Mouse (Mus musculus) left cerebral cortex, adult 18-20 months (tissue): ENCODE results near the gene Gli3. TPM values are rescaled to one million over a fixed set of nuclear protein-coding genes. Genes with fewer than 3 reads are reported as not detected.
A peak's percentile ranks its signal among the peaks of the same experiment; 100 is the strongest.

ENCODE experiments used
- DNase-seq, 2 experiments: peaks; one replicate each; pipeline ENCODE4 v3.0.0; 2021 to 2022; ENCODE audit warnings: low spot score in 2 of 2, mixed read lengths in 1 of 2
- total RNA-seq, 2 experiments: library from RNA; stranded (reverse); gene quantifications; 2 replicates each; pipeline ENCODE4 v1.2.3; 2021

Gli3 gene
- total RNA-seq, 2 experiments from 2014 or later: 8.6 to 8.8 TPM

DNA sequence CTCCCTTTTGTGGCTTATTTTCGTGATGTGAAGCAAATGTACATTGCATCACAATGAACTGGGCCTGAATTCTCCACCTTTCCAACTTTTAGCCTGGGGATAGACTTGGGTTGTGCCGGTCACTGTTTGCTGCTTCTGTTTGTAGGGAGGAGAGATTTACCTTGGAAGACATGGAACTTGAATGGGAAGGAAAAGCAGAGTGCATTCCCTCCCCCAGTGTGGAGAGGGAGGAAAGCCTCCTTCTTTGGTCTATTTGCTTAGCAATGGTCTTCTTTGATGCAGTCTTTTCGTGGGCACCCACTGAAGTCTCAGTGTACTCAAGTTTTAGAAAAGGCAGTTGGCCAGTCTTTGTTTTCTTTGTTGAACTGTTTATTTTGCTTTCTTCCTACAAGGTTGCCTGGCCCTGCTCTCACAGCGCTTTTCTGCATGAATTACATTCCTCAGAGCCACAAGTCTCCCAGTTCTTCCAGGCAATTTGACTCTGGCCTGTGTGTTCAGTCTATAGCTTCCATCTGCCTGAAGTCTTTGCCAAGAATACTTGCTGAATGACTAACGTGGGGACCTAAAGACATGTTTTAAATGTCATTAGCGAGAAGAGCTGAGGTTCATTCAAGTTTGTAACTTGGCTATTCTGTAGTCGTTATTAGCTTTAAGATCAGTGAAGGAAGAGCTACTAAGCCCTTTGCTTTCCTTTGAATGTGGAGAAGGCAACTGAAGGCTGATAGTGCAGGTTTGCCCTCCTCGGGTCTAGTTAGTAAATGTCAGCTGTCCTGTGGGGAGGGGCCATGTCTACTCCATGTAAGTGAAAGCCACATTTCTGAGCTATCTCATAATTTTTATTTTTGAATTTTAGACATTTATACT is 161.7 kb downstream of the Gli3 start:
- DNase-seq: no peak

DNA sequence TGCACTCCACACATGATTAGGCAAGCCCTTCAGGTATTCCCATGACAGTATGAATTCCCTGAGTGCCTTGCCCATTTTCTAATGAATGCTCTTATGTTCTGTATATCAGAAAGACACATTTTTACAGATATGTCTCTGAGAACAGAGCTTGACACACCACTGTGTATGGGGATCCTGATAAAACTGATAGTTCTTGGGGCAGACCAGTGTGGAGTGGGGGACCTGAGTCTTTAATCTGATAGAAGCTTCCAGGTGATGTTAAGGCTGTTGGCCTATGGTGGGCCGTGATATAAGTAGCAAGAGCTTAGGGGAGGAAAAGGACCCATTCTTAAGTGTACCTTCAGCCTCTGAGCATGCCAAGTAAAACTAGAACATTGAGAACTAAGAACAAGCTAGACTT is 178.5 kb downstream of the Gli3 start:
- no peak for DNase-seq

DNA sequence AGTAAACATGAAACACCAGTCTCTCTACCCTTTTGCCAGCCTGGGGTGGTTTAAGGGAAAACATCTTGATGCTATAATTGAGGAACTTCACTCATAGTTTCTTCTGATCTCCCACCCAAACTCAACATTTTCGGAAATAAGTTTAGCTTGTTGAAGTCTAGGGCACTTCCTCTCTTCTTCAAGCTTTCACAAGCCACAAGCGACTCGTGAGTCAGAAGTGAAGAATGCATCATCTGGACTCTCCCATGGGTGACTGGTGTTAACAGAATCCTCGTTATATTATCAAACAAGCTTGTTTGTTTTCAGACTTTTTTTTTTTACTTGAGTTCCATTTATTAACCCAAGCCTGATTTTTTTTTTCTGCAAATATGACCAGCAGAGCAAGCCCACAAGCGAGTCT is 197.5 kb downstream of the Gli3 start:
- no peak for DNase-seq

DNA sequence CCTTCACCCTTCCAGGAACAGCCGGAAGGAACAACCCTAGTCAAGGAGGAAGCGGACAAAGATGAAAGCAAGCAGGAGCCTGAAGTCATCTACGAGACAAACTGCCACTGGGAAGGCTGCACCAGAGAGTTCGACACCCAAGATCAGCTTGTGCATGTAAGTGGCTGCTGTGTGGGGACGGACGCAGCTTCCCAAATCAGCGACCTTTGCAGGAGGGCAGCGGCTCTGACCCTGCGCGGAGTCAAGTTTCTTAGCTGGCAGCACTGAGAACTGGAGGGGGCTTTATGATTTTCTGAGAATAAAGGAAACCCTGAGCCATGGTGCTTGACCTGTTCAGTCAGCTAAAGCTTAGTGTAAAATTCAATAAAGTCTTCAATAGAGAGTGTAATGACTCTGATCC is 199.3 kb downstream of the Gli3 start:
- DNase-seq: no peak

DNA sequence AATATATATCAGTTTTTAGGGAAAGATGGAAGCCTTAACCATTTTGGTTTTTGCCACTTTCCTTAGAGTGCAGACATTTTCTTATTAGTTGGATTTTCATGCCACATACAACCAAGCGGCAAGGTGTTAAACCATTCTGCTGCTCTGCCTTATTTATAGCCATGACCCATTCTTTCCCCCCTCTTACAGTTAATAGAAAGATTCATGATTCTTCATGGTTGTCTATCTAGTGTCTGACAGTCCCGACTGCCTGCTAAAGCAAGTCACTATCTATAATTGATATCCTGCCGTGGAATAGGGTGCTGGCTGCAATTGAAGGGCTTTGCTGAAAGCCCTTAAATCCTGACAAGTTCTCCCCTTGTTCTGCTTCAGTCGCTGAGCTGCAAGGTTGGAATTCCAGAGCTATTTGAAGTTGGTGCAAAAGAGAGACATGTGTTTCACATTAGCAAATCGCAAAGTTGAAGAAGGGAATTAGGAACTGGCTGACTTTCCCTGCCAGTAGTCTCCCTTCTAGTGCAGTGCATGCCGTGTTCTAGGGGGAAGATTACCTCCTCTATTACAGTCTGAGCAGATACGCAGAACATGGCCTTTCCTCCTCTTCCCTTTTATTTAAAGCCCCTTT is 201.7 kb downstream of the Gli3 start:
- DNase-seq: no peak

DNA sequence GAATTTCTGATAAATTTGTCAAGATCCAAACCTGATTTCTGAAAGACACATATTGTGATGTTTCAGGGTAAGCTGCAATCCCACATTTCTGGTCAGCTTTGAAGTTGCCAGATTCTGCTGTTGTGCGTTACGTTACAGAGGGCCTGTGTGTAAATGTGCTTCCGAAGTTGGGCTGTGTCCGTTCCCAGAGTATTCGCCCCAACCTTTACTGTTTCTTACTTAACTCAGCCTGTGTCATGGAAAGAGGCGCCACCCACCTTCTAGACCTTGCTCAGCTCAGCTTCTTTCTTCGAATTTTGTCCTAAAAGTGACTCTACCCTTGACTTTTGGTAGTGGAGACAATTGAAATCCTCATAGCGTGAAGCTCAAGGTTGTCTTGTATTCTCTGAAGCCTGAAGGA is 202.5 kb downstream of the Gli3 start:
- DNase-seq: no peak

DNA sequence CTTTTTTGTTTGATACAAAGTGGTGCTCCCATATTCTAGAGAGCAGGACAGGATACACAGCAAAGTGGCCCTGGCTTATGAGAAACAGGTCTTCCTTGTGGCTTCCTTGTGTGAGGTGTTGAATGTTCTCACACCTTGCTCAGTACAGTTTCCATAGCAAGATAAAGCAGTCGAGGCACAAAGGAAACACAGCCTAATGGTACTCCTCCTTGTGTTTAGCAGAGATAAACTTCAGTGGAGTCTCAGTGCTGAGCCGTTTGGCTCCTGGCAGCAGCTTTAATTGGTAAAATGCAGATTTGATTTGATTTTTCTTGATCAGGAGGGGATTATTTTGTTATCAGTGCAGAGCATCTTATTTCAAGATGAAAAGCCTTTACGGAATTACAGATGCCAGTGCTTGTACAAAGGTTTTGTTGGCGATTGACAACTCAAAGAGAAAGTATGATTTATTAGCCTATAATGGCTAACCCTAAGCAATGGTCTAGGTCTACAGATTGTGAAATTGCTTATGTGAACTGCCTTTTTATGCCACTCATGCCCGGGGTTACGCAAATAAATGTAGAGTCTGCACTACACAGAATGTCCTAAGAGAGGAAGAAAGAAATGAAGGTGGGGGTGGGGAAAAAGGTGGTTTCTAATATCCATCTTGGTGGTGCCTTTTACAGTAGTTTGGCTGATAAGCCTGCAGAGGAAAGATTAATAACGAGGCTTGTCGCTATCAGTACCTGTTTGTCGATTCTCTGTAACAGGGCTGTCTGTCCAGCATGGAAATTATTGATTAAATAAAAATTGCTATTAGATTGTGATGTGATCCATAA is 207.3 kb downstream of the Gli3 start:
- no peak for DNase-seq

DNA sequence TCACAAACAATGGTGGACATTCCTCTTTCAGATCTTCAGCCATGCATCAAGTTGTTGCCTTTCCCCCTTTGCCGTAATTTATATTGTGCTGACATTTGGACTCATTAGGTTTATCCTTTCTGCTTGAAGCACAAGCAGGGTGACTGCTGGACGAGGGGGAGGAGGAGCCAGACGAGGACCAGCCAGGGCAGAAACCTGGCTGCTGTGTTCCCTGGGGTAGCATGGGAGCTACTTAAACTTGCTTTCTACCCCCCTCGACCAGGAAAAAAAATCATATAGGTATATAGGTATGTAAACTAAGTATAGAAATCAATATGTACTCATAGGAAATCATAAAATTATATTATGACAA is 207.9 kb downstream of the Gli3 start:
- DNase-seq: no peak

DNA sequence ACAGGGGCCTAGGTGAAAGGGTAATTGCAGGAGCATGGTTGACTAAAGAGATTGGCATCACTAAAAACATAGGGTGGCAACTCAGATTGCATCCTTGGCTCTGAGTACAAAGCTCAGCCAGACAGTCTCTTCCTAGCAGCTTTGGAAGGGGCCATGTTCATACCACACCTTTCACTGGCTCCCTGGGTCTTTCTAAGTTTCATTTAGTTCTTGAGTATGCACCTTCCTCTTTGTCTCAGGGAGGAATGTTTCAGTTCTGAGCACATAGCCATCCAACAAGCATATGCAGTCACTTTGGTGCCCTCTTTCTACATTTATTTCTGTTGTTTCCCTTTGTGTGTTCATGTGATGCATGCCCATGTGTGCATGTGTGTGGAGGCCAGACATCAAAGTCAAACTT is 212.4 kb downstream of the Gli3 start:
- no peak for DNase-seq

DNA sequence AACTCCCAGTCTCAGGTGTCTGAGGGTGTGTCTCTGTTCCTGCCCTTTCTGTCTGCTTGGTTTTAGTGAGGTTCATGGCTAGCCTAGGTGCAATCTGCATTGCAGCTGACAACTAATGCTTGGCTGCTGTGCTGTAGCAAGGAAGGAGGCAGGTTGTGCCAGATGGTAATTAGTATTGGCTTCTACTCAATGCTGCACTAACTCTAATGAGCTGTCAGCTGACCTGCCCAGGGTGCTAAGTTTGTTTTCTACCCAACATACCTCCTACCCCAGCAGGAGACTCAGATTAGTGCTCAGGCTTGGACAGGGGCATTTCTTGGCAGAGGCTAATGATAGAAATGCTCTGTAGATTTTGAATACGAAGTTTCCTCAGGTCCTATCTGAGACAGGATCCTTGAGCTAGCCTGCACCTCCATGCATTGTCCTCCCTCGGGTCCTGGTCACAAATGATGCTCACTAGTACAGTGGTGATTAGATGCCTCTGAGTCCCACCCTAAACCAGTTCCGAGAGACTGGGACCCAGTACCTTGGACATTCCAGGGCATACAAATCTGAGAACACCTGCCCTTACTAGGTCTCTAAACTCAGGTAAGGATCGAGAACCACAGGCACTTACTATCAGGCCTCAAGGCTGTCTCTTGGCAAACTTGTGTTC is 214.2 kb downstream of the Gli3 start:
- no peak for DNase-seq

DNA sequence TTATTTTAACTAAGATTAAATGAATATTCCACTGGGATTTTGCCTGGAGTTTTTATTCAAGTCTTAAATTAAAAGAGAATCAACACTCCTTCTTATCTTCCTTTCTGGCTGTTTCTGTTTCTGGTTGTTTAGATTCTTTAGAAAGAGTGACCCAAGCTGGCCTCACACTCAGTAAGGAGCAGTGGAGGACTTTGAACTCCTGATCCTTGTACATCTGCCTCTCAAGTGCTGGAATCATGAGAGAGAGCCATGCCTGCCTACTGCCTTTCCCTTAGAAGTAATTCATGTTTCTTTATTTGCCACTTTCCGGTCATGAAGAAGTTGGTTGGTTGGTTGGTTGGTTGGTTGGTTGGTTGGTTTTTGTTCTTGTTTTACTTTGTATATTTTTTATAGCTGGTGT is 218.5 kb downstream of the Gli3 start:
- no peak for DNase-seq

DNA sequence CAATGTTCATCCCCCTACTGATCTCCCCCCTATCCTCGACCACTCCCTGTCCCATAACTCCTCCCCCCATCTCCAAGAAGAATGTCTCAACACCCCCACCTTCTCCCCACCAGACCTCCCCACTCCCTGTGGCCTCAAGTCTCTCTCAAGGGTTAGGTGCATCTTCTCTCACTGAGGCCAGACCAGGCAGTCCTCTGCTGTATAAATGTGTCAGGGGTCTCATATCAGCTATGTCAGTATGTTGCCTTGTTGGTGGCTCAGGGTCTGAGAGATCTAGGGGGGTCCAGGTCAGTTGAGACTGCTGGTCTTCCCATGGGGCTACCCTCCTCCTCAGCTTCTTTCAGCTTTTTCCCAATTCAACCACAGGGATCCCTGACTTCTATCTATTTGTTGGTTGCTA is 220.0 kb downstream of the Gli3 start:
- no peak for DNase-seq

DNA sequence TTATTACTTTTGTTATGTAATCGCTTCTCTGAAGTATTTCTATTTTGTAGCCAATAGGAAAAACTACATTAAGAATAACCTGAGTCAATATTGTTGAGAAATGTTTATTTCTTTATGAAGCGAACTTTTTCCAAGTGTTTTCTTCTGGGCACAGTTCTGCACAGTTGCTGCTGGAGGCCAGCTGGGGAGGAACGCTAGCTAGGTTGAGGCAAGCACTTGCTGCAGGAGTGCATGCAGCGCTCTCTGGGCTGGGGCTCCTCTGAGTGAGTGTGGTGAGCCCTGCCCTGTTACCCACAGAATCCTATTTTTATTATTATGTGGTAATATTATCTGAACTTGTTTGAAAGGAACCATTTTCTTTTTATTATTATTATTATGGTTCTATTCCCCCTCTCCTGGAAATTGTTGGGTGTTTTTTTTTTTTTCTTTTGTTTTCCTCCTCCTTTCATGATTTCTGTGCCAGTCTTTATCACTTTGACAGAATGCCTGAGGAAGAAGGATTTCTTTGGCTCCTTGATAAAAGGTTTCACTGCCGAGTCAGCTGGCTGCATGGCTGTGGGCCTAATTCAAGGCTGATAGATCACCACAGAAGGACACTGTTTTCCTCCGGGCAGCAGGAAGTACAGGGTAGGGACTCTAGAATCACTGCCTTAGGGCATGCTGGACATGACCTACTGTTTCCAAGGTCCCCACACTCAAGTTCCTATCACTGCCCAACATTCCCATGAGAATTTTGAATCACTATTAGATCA is 225.2 kb downstream of the Gli3 start:
- DNase-seq: no peak

DNA sequence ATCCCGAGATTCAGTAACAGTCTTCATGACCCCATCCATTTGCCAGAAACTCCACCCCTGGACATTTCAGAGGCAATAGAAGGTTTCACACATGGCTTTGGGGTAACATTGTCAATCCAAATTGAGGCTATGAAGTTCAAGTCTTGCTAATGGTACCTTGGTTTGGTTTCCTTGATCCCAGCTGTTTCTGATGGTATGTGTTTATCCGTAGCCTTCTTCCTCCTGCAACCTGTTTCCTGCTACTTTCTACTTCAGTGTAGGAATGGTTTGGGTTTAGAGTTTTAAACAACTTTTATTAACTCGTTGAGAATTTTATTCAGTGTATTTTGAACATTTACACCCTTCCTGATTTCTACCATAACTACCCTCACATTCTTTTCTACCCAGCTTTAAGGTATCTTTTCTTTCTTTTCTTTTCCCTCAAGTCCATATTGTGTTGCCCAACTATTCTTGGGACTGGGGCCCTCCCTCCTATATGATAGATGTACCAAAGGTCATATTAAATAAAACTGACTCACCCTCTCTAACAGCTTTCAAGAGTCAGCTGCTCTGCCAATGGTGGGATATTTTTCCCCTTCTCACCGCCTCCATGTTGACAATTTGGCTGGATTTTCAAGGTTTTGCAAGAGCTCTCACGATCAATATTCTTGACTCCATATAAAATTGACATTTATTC is 225.9 kb downstream of the Gli3 start:
- DNase-seq: no peak

DNA sequence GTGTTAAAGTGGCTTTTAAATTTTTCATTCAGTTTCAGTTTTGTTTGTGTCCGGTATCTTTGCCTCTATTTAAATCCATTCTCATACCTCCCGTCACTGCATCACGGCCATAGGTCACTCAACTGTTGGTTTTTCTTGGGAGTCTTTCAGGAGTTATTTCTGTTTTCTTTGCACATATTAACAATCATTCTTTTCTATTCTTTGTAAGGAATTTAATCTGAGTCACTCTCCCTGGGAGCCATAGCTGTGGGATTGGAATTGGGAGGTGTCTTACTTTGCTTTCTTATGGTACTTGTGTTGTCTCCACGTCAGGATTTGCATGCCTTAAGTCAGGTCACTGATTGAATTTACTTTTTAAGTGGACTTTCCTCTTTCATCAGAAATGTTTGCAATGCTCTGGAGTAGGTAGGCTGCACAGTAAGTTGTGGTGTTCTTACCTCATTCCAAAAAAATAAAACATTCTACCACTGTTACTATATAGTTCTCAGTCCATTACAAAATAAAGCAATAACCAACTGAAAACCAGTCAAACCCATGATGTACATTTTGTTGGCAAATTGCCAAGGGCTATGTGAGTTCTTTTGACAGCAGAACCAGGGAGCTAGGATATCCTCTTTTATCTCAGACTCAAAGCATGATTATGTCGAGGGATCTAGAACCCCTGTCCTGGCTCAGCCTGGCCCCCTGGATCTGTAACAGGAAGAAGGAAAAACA is 228.9 kb downstream of the Gli3 start:
- DNase-seq: no peak

DNA sequence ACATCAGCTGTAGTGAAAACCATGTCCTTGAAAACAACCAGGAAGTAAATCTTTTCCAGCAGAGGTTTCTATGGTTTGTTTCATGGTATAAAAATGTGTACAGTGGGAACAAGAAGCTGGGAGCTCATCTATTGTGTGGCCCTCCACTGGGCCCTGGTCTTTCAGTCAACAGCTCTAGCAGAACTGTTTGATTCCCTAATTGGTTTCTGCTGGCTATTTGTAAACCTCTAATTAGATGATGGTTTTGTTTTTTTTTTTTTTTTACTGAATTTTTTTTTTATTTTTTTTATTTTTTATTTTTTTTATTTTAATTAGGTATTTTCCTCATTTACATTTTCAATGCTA is 229.4 kb downstream of the Gli3 start:
- no peak for DNase-seq

DNA sequence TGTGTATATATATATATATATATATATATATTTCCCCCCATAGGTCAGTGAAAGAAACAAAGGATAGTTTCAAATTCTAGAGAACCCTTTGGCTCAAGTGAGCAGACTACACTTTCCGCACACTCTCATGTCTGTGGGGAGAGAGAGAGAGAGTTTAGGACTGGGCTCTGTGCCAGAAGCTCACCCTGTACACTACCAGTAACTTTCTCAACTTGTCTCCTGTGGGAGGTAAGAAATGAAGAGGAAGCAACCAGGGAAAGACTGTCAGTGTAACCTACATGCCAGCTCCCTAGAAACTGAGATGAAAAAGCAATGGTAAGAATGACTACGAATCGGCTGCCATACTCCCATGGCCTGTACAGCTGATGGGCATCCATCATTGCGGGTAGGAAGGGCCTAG is 235.2 kb downstream of the Gli3 start:
- peak; percentile 26 to 30 for DNase-seq

DNA sequence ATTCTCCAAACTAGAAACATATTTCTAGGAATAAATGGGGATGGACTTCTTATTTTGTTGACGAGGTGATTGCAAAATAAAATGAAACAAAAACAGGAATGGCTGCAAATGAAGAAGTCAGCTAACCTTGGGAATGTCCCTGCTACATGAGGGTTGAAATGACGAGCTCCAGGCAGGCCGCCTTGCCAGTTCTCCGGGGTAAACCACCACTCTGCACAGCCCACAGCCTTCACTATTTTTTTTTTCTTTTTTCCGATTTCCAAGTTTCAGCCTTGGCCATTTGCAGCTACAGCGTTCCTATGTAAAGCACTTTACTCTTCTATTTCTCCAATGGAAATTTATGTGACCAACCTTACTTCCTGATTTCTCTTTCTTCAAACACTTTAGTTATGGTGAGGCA is 236.1 kb downstream of the Gli3 start:
- no peak for DNase-seq

DNA sequence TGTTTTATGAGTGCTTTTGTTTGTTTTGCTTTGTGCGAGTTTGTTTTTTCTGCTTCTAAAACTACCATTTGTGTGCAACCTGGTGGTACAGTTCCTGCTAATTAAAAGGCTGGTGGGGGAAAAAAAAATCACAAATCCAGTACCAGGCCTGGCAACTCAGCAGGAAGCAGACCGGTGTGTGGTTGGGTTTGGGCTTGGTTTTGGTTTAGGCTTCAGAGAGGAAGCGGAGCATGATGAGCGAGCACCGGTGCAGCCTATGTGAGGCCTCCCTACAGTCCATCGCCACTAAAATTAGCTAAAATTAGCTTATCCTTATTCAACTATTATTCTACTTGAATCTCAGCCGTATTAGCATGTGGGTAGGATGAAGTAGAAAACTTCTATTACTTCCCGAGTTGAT is 241.6 kb downstream of the Gli3 start:
- DNase-seq: no peak

DNA sequence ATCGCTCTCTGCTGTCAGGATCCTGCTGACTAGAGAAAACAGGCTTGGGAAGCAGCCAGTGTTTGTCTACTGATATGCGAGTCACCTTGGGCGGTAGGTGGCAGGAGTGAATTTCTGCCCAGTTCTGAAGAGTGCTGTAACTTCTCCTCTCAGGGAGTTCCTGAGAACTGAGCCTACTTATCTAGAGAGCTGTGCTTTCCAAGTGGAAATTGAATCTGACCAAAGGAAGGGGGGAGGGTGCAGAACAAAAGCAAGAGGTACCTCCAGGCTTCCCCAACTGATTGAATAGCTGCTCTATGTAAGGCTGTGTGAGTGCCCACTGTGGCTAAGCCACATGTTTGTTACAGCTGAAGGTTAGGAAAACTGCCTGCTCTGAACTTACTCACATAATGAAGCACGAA is 244.4 kb downstream of the Gli3 start:
- no peak for DNase-seq
